Mouse (Mus musculus) bone marrow, adult 2 months (tissue): ENCODE measurements around the gene Shisa2. TPM values are rescaled to one million over a fixed set of nuclear protein-coding genes. Genes with fewer than 3 reads are reported as not detected.

Experiments used
- H3K27ac ChIP-seq: fragments of 200-500 bp; 2 replicates; pipeline ENCODE4 v1.5.1; 2012; ENCODE audit warnings: low read depth, mild to moderate bottlenecking, control low read depth, inconsistent platforms, low read length; ENCODE audit not compliant: control insufficient read depth, poor library complexity, insufficient read depth
- H3K4me1 ChIP-seq: fragments of 200-500 bp; 2 replicates; pipeline ENCODE4 v1.6.1; 2011; ENCODE audit warnings: low read length; ENCODE audit not compliant: control insufficient read depth, insufficient read depth
- H3K4me3 ChIP-seq: fragments of 200-500 bp; replicated peaks from 2 replicates; pipeline ENCODE3; 2011; ENCODE audit warnings: mild to moderate bottlenecking, low read depth, low read length, control low read depth; ENCODE audit not compliant: control insufficient read depth
- CTCF ChIP-seq: fragments of 200-500 bp; IDR thresholded peaks from 2 replicates; pipeline ENCODE4 v1.5.1; 2011; ENCODE audit warnings: low read length, control low read depth; ENCODE audit not compliant: control insufficient read depth, insufficient read depth
- POLR2A ChIP-seq: fragments of 200-500 bp; IDR thresholded peaks from 2 replicates; pipeline ENCODE4 v1.6.1; 2011; ENCODE audit warnings: low read depth, mild to moderate bottlenecking, control low read depth, low read length, borderline replicate concordance; ENCODE audit not compliant: control insufficient read depth
- WGBS: fragments of 180-500 bp; shearing (Covaris S2); methylation state at CpG from one replicate; pipeline ENCODE4 v1.1.7; 2018; 5-methylcytosine and 5-hydroxymethylcytosine counted together
- polyA plus RNA-seq: library from polyadenylated mRNA; stranded (reverse); fragments of >200 nt; gene quantifications from 2 replicates; pipeline ENCODE4 v1.2.4, GENCODE M21; 2011; ENCODE audit warnings: low replicate concordance; ENCODE audit not compliant: missing spikeins, insufficient read depth, insufficient read length

Shisa2 gene
- polyA plus RNA-seq, 1 experiment: not detected

GRCm38 (mm10) chr14:59641856-59642255, 16.7 kb downstream of the Shisa2 start:
- Histone ChIP-seq H3K4me3 (no peak overlapping the region), H3K4me1 (peaks cover 3% of the 10 kb centered on the region), H3K27ac (no peak overlapping the region)
- no peak for TF ChIP-seq CTCF
- no peak for TF ChIP-seq POLR2A
- 81% methylated on average over 5 of the region's 5 CpGs for WGBS

DNA sequence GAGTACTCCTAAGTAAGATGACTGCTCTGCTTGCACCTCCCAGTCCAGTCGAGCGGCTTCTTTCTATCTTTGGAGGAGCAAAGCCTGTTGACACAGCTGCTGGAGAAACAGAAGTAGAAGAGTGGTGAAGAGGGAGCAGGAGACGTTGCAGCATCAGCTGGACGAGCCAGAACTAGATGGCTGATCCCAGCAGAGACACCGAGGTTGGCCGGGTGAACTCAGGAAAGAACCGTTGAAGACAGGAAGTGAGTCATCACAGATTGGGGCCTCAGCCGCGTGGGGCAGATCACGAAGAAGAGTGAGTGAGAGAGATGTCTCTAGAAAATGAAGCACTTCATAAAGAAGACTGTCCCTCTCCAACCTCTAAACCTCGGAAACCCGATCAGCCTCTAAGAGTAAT, 18.5 kb downstream of the Shisa2 start:
- no peak overlapping the region for H3K27ac ChIP-seq
- TF ChIP-seq CTCF: no peak
- TF ChIP-seq POLR2A: no peak
- H3K4me1 ChIP-seq: peaks cover 4% of the 10 kb centered on the region
- no peak overlapping the region for H3K4me3 ChIP-seq
- WGBS: 6% methylated on average over 12 of the region's 12 CpGs

- Histone ChIP-seq H3K4me1 (peaks cover 4% of the 10 kb centered on the region), H3K4me3 (no peak overlapping the region), H3K27ac (no peak overlapping the region)
- TF ChIP-seq POLR2A: no peak
- no peak for TF ChIP-seq CTCF
- 68% methylated on average over 1 of the region's 1 CpGs for WGBS
Observed at GRCm38 (mm10) chr14:59644166-59644565, 19.1 kb downstream of the Shisa2 start.

DNA sequence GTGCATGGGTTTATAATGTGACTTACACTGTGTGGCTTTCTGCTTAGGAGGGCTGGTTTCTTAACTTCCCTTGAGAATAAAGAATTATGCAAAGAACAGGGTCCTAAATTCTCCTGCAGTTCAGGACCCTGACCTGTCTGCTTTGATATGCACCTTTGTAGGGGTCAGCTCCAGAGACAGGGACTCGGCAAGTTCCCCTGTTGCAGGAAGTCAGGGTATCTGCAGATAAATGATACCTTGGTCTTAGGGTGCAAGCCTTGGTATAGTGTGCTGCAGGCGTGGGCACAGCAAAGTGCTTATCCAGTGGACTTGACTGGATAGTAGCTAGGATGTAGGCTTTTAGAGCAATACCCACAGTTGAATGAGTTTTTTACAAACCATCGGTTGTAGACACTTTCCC, 19.8 kb downstream of the Shisa2 start:
- WGBS: 50% methylated on average over 3 of the region's 3 CpGs
- no peak overlapping the region for H3K4me3 ChIP-seq

GRCm38 (mm10) chr14:59646826-59647697, 22.0 kb downstream of the Shisa2 start:
- 53% methylated on average over 16 of the region's 16 CpGs for WGBS
- no peak for TF ChIP-seq CTCF
- TF ChIP-seq POLR2A: no peak
- Histone ChIP-seq H3K4me1 (peaks cover 4% of the 10 kb centered on the region), H3K27ac (no peak overlapping the region), H3K4me3 (no peak overlapping the region)

More for the DNA sequence above, 19.8 kb downstream of the Shisa2 start:
- H3K4me1 ChIP-seq: peaks cover 4% of the 10 kb centered on the region
- no peak for TF ChIP-seq CTCF
- no peak for TF ChIP-seq POLR2A
- no peak overlapping the region for H3K27ac ChIP-seq

DNA sequence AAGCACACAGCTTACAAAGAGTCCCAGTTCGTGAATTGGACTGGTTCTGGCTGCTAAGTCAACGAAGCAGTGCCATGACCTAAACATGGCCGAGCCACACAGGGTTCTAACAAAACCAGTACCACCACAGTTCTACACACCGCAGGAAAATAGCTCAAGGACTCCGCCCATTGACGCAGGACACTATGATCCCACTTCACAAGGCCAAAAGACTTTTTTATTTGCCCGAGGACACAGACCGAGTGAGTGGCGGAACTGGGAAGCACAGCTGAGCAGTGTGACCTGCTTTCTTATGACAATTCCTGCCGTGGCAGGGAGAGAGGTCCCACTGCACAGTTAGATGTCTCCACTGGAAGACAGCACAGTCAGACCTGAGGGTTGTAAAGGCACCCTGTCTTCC, 23.5 kb downstream of the Shisa2 start:
- TF ChIP-seq CTCF (no peak), POLR2A (no peak)
- WGBS: 82% methylated on average over 10 of the region's 10 CpGs

GRCm38 (mm10) chr14:59649337-59649736, 24.2 kb downstream of the Shisa2 start:
- Histone ChIP-seq H3K4me1 (peaks cover 3% of the 10 kb centered on the region), H3K27ac (no peak overlapping the region), H3K4me3 (no peak overlapping the region)
- no peak for TF ChIP-seq POLR2A
- no peak for TF ChIP-seq CTCF
- WGBS: 74% methylated on average over 6 of the region's 6 CpGs

More for the DNA sequence above, 23.5 kb downstream of the Shisa2 start:
- H3K4me1 ChIP-seq: peaks cover 4% of the 10 kb centered on the region
- H3K27ac ChIP-seq: no peak overlapping the region
- H3K4me3 ChIP-seq: no peak overlapping the region

DNA sequence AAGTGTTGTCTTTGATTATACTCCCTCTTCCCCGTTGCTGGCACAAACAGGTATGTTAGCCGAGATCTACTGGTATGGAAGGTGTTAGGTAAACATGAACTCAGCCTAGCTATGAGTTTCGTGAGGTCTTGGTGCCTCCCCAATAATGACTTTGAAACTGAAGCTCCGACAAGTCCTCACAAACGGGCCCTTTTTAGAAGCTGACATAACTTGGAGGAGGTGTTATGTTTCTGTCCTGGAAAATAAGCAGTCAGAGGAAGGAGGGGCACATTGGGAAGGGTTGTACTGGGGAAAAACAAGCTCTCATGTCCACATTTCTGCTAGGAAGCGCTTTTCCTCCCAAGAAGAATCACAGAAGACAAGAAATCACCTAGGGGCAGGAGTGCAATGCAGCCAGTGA, 31.5 kb downstream of the Shisa2 start:
- TF ChIP-seq CTCF (no peak), POLR2A (no peak)
- Histone ChIP-seq H3K27ac (no peak overlapping the region), H3K4me1 (no peaks in the 10 kb centered on the region), H3K4me3 (no peak overlapping the region)
- WGBS: 72% methylated on average over 6 of the region's 6 CpGs

- no peak overlapping the region for H3K4me3 ChIP-seq
- H3K27ac ChIP-seq: no peak overlapping the region
- WGBS: 86% methylated on average over 1 of the region's 1 CpGs
- no peak for TF ChIP-seq POLR2A
- TF ChIP-seq CTCF: no peak
- no peaks in the 10 kb centered on the region for H3K4me1 ChIP-seq
Observed at GRCm38 (mm10) chr14:59657098-59657497, 32.0 kb downstream of the Shisa2 start.
